Mouse (Mus musculus) cerebellum, postnatal 4 days (tissue): ENCODE measurements around the gene Hist1h4b.

ENCODE experiments used
- DNase-seq, 2 experiments: peaks; one replicate each; pipeline ENCODE4 v3.0.0; 2022; ENCODE audit warnings: low spot score in 2 of 2, mixed read lengths in 1 of 2

Gene Hist1h4b

DNA sequence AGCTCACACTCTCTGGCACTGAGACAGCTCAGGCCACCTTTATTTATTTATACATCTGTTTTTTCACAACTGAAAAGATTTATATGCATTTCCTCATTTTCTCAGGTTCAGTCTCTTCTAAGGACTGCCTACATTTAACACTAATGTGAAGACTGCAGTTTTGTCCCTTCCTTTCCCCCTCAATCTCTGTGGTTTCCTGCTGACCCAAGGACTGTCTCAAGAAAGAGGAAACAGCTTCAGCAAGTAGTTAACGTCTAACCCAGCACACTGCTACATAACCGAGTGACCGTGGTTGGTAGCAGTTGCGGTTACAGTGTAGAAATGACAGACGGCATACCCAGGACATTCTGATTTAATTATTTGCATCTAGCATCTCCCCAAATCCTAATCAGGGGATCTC is 42.6 kb downstream of the Hist1h4b start:
- no peak for DNase-seq

DNA sequence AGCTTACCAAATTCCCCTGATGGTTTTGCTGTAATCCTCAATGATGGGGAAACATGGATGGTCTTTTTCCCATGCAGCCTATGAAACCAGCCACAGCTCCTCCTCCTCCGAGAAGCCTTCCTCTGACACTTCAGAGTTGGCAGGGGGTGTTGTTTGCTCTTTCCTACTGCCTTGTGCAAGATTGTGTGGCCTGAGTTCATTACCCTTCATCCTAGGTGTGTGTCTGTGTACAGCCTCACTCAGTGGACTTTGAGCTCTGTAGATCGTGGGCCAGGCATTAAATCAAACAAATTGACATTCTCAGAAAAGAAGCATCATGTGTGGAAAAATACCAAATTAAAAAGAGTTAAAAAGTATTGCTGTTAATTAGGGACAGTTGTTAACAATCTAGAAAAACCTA is 47.7 kb downstream of the Hist1h4b start:
- no peak for DNase-seq

DNA sequence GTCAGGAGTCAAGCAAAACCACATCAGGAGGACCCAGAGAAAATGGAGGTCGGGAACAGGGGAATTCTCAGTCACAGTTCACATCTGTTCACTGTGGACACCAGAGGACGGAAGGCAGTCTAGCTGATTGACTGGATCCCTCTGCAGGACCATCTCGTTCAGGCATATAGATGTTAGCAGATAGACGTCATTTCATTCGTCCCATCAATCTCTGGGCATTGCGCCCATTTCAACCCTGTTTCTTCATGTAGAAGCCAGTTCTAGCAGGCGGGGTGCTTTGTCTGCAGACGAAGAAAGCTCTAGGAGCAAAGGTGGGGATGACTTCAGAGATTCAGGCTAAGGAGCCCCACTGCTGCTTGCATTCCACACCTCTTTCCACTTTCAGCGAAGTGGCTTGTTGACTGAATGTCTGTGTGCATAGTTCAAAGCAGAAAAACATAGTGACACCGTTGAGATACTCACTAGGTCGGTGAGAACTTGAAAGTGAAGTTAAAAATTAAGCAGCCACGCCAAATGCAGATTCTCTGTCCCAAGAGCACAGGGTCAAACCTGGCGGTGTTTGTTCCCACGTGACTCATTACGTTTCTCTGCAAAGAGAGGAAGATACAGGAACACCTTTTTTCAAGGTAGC is 49.7 kb downstream of the Hist1h4b start, which contains the start of gene Slc17a2:
Gene Slc17a2 (plus strand): TSS at position 572 of the 631 bp plus-strand sequence.
- DNase-seq = no peak
